22 mouse cellular contexts compared by ENCODE assay signal in genomic region chr7:114454858-114455257, GRCm38 (mm10).
"Had no signal": no experiment of that assay in that cellular context is flagged by ENCODE, and none has a peak within 500 bp of the region (broad histone marks: within the 10 kb centered on the region; RNA-seq: fewer than 3 reads in every experiment).

No protein-coding gene starts in this region.

- H3K9me3 ChIP-seq: hindbrain, embryonic 13.5 days; hindbrain, embryonic 15.5 days; kidney, embryonic 15.5 days; limb, embryonic 13.5 days; limb, embryonic 15.5 days; liver, embryonic 12.5 days had no signal

- H3K27ac ChIP-seq: hindbrain, embryonic 13.5 days; hindbrain, embryonic 15.5 days; hindbrain, postnatal 0 days; kidney, embryonic 15.5 days; kidney, postnatal 0 days; limb, embryonic 13.5 days; limb, embryonic 15.5 days; liver, embryonic 12.5 days; liver, embryonic 14.5 days had no signal

- ATAC-seq: forebrain, postnatal 0 days; hindbrain, postnatal 0 days; intestine, embryonic 16.5 days; liver, embryonic 12.5 days had no signal

- H3K4me2 ChIP-seq: hindbrain, embryonic 13.5 days; hindbrain, embryonic 15.5 days; kidney, embryonic 15.5 days; limb, embryonic 13.5 days; limb, embryonic 15.5 days; liver, embryonic 12.5 days had no signal

- H3K4me3 ChIP-seq: hindbrain, embryonic 13.5 days; hindbrain, embryonic 15.5 days; kidney, embryonic 15.5 days; limb, embryonic 13.5 days; limb, embryonic 15.5 days; liver, embryonic 12.5 days had no signal

- H3K36me3 ChIP-seq: hindbrain, embryonic 13.5 days; hindbrain, embryonic 15.5 days; kidney, embryonic 15.5 days; limb, embryonic 13.5 days; limb, embryonic 15.5 days; liver, embryonic 12.5 days had no signal

- H3K27me3 ChIP-seq: hindbrain, embryonic 13.5 days; hindbrain, embryonic 15.5 days; kidney, embryonic 15.5 days; limb, embryonic 13.5 days; limb, embryonic 15.5 days; liver, embryonic 12.5 days had no signal

- H3K9ac ChIP-seq: forebrain, postnatal 0 days; hindbrain, embryonic 13.5 days; hindbrain, embryonic 15.5 days; kidney, embryonic 15.5 days; limb, embryonic 13.5 days; limb, embryonic 15.5 days; liver, embryonic 12.5 days; liver, embryonic 14.5 days had no signal

- DNase-seq: forebrain, postnatal 0 days; gastrocnemius, postnatal 14 days; gastrocnemius, postnatal 36 days; heart, adult 18-20 months; kidney, adult 11 months; kidney, adult 2 months; kidney, adult 9 months; kidney, postnatal 14 days; kidney, postnatal 36 days; layer of hippocampus, adult 9-11 months; layer of hippocampus, postnatal 36 days; left cerebral cortex, postnatal 4 days had no signal

- H3K4me1 ChIP-seq: hindbrain, embryonic 13.5 days; hindbrain, embryonic 15.5 days; kidney, embryonic 15.5 days; limb, embryonic 13.5 days; limb, embryonic 15.5 days had no signal
